Mouse (Mus musculus) spleen, postnatal 0 days (tissue): ENCODE measurements around the gene Glrx3. TPM values are rescaled to one million over a fixed set of nuclear protein-coding genes. Genes with fewer than 3 reads are reported as not detected.

Experiments used
- polyA plus RNA-seq: library from polyadenylated mRNA; unstranded; fragments of >200 nt; fragmentation: Nextera tagmentation; extraction: Ambion mirVana; gene quantifications from 2 replicates; pipeline ENCODE4 v1.2.1, GENCODE M21; 2015

Gene Glrx3
- polyA plus RNA-seq = 90.9 and 94.9 TPM in 2 replicates

GRCm38 (mm10) chr7:137437440-137438178, at the start of gene Glrx3:
TSS of gene Glrx3 (plus strand) at chr7:137437614.

GRCm38 (mm10) chr7:137410337-137411197, 26.8 kb upstream of the Glrx3 start, which contains the start of gene 9430038I01Rik:
TSS of gene 9430038I01Rik (minus strand) at chr7:137410762.

Other genes with a start within 250 kb of the Glrx3 start
- gene Ebf3, start 123.2 kb upstream of the Glrx3 start, polyA plus RNA-seq = 0.35 and 0.45 TPM in 2 replicates
- 10.5 and 12.3 TPM in 2 replicates for gene 9430038I01Rik, start 26.9 kb upstream of the Glrx3 start, polyA plus RNA-seq